Mouse (Mus musculus) hindbrain, embryonic 12.5 days (tissue): ENCODE data around the gene Kndc1. TPM values are rescaled to one million over a fixed set of nuclear protein-coding genes. Genes with fewer than 3 reads are reported as not detected.

Experiments
- ATAC-seq: fragments of 200-750 bp; cut with Nextera tagmentation; 2 replicates; pipeline ENCODE4 v1.8.0; 2017; ENCODE audit warnings: moderate TSS enrichment; ENCODE audit not compliant: low FRiP score
- H3K27ac ChIP-seq: fragments of 300-500 bp; sonication (generic); 2 replicates; pipeline ENCODE4 v1.5.1; 2016; ENCODE audit warnings: mild to moderate bottlenecking
- H3K27me3 ChIP-seq: fragments of 300-500 bp; sonication (generic); 2 replicates; pipeline ENCODE4 v1.6.1; 2016; ENCODE audit warnings: mild to moderate bottlenecking
- H3K36me3 ChIP-seq: fragments of 300-500 bp; sonication (generic); 2 replicates; pipeline ENCODE4 v1.6.1; 2016; ENCODE audit warnings: mild to moderate bottlenecking
- H3K4me1 ChIP-seq: fragments of 300-500 bp; sonication (generic); 2 replicates; pipeline ENCODE4 v1.6.1; 2016
- H3K4me2 ChIP-seq: fragments of 300-500 bp; sonication (generic); replicated peaks from 2 replicates; pipeline ENCODE4 v1.6.1; 2016; ENCODE audit warnings: mild to moderate bottlenecking
- H3K4me3 ChIP-seq: fragments of 300-500 bp; sonication (generic); 2 replicates; pipeline ENCODE4 v1.5.1; 2016; ENCODE audit warnings: mild to moderate bottlenecking
- H3K9ac ChIP-seq: fragments of 300-500 bp; sonication (generic); 2 replicates; pipeline ENCODE4 v1.6.1; 2016; ENCODE audit warnings: mild to moderate bottlenecking, moderate library complexity
- H3K9me3 ChIP-seq: fragments of 300-500 bp; sonication (generic); replicated peaks from 2 replicates; pipeline ENCODE4 v1.6.1; 2016; ENCODE audit warnings: mild to moderate bottlenecking
- WGBS: fragments of 180-500 bp; shearing (Covaris S2); methylation state at CpG from one replicate; pipeline ENCODE4 v1.1.7; 2016; 5-methylcytosine and 5-hydroxymethylcytosine counted together
- polyA plus RNA-seq: library from polyadenylated mRNA; unstranded; fragments of >200 nt; fragmentation: Nextera tagmentation; extraction: Ambion mirVana; gene quantifications from 2 replicates; pipeline ENCODE4 v1.2.1, GENCODE M21; 2016

Gene Kndc1
- polyA plus RNA-seq, 1 experiment from 2014 or later: 3.5 TPM

DNA sequence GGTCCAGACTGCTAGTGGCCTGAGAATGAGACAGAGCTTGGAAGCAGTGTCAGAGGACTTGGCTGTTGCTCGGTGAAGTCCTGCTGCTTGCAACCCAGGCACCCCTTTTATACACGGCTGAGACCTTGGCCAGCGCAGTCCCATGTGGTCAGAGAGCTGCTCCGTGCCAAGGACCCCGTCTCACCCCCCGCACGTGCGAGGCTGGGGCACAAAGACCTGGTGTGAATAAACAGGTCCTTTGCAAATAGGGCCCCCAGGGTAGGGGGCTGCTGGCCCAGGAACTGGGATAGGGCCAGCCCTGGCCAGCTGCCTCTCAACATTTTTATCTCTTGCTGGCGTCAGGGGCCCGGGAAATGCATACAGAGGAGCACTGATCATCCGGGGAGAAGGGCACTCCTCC is 63.5 kb downstream of the Kndc1 start:
- no peak for ATAC-seq
- H3K9me3 ChIP-seq: no peaks in the 10 kb centered on the region
- 34% methylated on average over 11 of the region's 11 CpGs for WGBS
- H3K27ac ChIP-seq: no peak overlapping the region
- H3K27me3 ChIP-seq: peaks cover 26% of the 10 kb centered on the region
- H3K4me3 ChIP-seq: no peak overlapping the region
- H3K4me1 ChIP-seq: 0 out of 2 replicates have a peak, but pooled peaks cover 3% of the 10 kb centered on the region
- no peak overlapping the region for H3K4me2 ChIP-seq
- no peak overlapping the region for H3K9ac ChIP-seq
- no peaks in the 10 kb centered on the region for H3K36me3 ChIP-seq

DNA sequence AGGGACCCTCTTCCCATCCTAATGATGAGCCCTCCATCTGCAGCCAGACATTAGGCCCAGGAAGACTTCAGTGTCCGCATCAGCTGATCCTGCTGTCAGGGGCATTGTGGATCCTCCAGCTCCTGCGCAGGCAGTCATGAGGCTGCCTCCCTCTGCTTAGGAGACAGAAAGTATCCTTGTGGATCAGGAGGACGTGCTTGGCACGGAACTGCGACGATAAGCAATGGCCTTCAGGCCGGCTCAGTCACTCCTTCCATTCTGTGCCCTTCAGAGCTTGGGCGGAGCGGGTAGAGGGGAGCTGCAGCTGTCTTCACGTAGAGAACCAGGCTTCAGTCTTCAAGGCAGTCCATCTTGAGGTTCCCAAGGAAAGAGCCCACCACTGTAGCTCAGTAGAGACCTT is 66.6 kb downstream of the Kndc1 start:
- 86% methylated on average over 10 of the region's 10 CpGs for WGBS
- Histone ChIP-seq H3K4me2 (no peak overlapping the region), H3K9ac (no peak overlapping the region), H3K9me3 (no peaks in the 10 kb centered on the region), H3K4me1 (0 out of 2 replicates have a peak, but pooled peaks cover 3% of the 10 kb centered on the region), H3K4me3 (no peak overlapping the region), H3K27ac (no peak overlapping the region), H3K36me3 (no peaks in the 10 kb centered on the region), H3K27me3 (peaks cover 11% of the 10 kb centered on the region)
- no peak for ATAC-seq

DNA sequence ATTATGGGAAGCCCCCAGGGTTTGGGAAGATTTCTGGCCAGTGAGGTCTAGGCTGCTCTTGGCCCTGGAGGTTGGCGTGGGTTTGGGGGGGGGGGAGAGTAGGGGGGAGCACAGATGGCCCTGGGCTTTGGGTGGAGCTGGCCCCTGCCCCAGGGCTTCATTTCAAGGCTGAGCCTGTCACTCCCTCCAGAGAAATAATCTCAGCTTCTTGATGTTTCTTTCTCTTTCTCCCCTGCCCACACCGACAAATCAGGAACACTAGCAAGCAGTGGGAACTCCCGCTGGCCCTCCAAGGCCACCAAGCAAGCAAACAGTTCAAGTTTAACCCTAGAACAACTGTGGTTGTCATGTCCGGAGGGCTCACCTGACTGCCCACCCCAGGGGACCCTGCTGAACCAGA is 69.3 kb downstream of the Kndc1 start:
- Histone ChIP-seq H3K9me3 (no peaks in the 10 kb centered on the region), H3K4me1 (no peaks in the 10 kb centered on the region), H3K4me3 (no peak overlapping the region), H3K27ac (no peak overlapping the region), H3K36me3 (no peaks in the 10 kb centered on the region), H3K27me3 (no peaks in the 10 kb centered on the region), H3K4me2 (no peak overlapping the region), H3K9ac (no peak overlapping the region)
- 70% methylated on average over 4 of the region's 4 CpGs for WGBS
- no peak for ATAC-seq

DNA sequence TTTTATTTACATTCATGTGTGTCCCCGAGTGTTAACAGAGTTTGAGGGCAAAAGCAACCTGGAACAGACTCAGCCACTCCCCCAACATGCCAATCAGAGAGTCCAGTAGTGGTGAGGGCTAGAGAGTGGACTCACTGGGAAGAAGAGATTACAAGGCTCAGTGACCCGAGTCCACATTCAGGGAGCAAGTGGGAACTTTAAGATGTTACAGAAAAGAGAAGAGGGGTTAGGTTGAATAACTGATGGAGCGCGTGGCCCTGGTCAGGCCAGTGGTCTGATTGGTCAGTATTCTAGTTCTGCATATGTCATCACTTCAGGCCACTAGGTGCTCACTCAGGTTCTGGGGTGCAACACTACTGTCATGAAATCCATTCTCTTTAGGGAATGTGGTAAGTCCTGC is 72.7 kb downstream of the Kndc1 start:
- WGBS: 14% methylated on average over 4 of the region's 4 CpGs
- H3K9me3 ChIP-seq: no peaks in the 10 kb centered on the region
- no peak overlapping the region for H3K27ac ChIP-seq
- H3K4me2 ChIP-seq: no peak overlapping the region
- H3K9ac ChIP-seq: no peak overlapping the region
- H3K36me3 ChIP-seq: no peaks in the 10 kb centered on the region
- H3K4me3 ChIP-seq: no peak overlapping the region
- no peak for ATAC-seq
- no peaks in the 10 kb centered on the region for H3K27me3 ChIP-seq
- no peaks in the 10 kb centered on the region for H3K4me1 ChIP-seq

DNA sequence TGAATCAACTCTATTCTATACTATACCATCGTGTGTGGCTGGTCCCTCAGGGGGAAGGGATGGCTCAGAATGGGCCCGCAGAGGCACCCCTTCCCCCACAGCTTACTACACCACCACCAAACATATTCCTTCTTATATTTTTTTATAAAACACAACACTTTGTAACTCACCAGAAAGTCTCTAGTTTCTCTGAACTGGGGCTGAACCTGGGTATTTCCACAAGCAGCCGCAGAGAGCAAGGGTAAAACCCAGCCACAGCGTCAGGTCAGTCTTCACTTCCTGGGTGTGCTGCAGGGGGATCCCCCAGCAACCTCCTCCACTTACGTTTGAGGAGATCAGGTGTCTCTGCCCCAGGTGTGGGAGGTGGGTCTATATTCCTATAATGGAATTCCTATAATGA is 73.9 kb downstream of the Kndc1 start:
- no peak overlapping the region for H3K4me2 ChIP-seq
- H3K27ac ChIP-seq: no peak overlapping the region
- no peaks in the 10 kb centered on the region for H3K27me3 ChIP-seq

DNA sequence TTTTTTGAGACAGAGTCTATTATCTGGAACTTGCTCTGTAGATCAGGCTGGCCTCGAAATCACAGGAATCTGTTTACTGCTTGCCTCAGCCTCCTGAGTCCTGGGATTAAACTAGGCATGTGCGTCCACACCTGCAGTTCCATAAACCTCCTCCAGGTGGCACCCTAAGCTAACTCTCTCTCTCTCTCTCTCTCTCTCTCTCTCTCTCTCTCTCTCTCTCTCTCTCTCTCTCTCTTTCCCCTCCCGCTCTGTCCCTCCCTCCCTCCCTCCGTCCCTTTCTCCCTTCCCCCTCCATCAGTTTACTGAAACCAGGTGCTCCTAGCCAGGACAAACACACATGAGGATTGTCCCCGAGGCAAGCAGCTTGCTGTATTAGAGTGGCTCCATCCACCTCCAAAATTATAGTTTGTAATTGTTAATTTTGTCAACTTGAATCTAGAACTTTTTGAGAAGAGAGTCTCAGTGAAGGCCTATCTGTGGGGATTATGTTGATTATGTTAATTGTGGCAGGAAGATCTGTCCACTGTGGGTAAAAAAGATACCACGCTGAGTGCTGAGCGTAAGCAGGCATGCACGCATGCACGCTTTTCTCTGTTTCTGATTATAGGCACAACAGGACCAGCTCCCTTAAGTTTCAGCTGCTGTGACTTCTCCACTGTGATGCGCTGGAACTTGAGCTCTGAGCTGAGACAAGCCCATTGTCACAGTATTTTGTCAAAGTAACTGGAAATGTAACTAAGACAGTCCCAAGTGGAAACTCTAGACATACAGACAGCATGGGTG is 75.0 kb downstream of the Kndc1 start:
- H3K4me1 ChIP-seq: no peaks in the 10 kb centered on the region
- H3K4me2 ChIP-seq: no peak overlapping the region
- no peak for ATAC-seq
- no peaks in the 10 kb centered on the region for H3K9me3 ChIP-seq
- H3K36me3 ChIP-seq: no peaks in the 10 kb centered on the region
- H3K9ac ChIP-seq: no peak overlapping the region
- no peaks in the 10 kb centered on the region for H3K27me3 ChIP-seq
- H3K4me3 ChIP-seq: no peak overlapping the region
- no peak overlapping the region for H3K27ac ChIP-seq
- 36% methylated on average over 9 of the region's 10 CpGs for WGBS

More for the DNA sequence above, 73.9 kb downstream of the Kndc1 start:
- Histone ChIP-seq H3K36me3 (no peaks in the 10 kb centered on the region), H3K9ac (no peak overlapping the region), H3K4me3 (no peak overlapping the region), H3K9me3 (no peaks in the 10 kb centered on the region), H3K4me1 (no peaks in the 10 kb centered on the region)
- WGBS: 46% methylated on average over 5 of the region's 5 CpGs
- ATAC-seq: no peak

DNA sequence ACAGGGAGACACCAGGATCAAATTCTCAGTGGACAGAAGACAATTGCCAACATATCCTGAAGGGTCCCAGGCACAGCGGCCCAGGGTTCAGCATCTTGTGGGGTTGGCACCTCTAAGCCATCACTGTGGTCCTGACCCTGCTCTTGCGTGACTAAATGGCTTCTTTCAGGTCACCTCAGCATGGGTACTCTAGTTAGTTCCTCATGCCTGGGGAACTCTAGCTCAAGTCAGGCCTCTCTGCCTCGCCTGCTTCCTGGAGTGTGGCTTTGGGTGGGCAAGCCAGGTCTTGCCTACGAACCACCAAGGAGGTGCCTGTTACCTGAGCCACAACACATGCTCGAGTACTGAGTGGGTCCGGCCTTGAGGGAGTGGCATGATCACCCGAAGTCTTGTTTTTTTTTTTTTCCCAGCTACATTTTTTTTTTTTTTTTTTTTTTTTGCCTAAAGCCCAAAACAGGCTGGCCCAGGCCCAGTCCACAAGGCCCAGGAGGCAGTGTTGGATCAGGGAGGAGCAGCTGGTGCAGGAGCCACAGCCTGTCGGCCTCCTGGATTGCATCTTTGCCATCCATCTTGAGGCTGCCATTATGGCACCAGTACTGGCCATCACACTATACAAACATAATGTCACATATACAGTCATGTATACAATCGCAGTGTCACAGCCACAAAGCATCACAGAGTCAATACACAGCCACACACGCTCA is 75.9 kb downstream of the Kndc1 start:
- 83% methylated on average over 10 of the region's 10 CpGs for WGBS
- H3K4me2 ChIP-seq: no peak overlapping the region

DNA sequence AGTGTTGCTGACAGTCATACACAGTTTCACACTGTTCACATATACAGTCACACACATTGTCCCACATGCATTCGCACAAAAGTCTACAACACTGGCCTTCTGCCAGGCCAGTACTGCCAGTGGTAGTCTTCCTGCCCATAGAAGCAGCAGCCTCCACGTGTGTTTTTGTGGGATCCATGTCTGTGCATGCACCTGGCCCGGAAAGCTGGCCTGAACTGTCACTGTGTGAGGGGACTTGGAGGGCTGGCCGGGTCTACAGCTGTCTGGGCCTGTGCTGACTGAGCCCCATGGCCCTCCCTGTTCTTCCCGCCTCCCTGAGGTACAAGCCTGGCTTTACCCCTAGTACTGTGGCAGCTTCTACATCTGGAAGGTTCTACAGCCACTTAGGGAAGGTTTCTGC is 76.5 kb downstream of the Kndc1 start:
- WGBS: 78% methylated on average over 5 of the region's 5 CpGs
- ATAC-seq: no peak
- no peaks in the 10 kb centered on the region for H3K27me3 ChIP-seq

More for the DNA sequence above, 75.9 kb downstream of the Kndc1 start:
- Histone ChIP-seq H3K27ac (no peak overlapping the region), H3K36me3 (no peaks in the 10 kb centered on the region), H3K9ac (no peak overlapping the region), H3K4me1 (no peaks in the 10 kb centered on the region), H3K27me3 (no peaks in the 10 kb centered on the region), H3K4me3 (no peak overlapping the region), H3K9me3 (no peaks in the 10 kb centered on the region)
- ATAC-seq: no peak

DNA sequence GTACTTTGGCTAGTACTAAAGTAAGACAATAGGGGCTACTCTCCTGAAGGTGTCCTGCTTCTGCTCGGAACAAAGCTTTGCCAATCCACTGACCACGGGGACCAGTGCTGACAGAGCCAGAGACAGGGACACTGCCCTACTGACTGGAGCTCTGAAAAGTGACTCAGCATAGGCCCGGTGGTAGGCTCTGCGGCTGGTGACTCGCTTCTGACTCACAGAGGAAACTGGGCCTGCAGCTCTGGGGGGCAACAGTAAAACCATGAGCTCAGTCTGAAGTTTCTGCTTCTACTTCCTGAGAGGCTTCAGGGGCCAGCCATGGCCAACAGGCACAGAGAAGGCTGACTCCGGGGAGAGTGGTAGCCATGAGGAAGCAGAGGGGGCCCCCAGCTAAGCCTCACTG is 76.9 kb downstream of the Kndc1 start:
- no peaks in the 10 kb centered on the region for H3K4me1 ChIP-seq
- H3K9me3 ChIP-seq: no peaks in the 10 kb centered on the region
- no peak overlapping the region for H3K4me3 ChIP-seq
- no peaks in the 10 kb centered on the region; the same call in 1 of the 2 replicates for H3K27me3 ChIP-seq
- whole genome bisulfite sequencing: 66% methylated on average over 6 of the region's 6 CpGs
- H3K9ac ChIP-seq: no peak overlapping the region
- no peak overlapping the region for H3K27ac ChIP-seq
- H3K36me3 ChIP-seq: no peaks in the 10 kb centered on the region
- H3K4me2 ChIP-seq: no peak overlapping the region
- ATAC-seq: no peak

More for the DNA sequence above, 76.5 kb downstream of the Kndc1 start:
- Histone ChIP-seq H3K9ac (no peak overlapping the region), H3K4me3 (no peak overlapping the region), H3K4me1 (no peaks in the 10 kb centered on the region), H3K4me2 (no peak overlapping the region), H3K36me3 (no peaks in the 10 kb centered on the region), H3K9me3 (no peaks in the 10 kb centered on the region), H3K27ac (no peak overlapping the region)

DNA sequence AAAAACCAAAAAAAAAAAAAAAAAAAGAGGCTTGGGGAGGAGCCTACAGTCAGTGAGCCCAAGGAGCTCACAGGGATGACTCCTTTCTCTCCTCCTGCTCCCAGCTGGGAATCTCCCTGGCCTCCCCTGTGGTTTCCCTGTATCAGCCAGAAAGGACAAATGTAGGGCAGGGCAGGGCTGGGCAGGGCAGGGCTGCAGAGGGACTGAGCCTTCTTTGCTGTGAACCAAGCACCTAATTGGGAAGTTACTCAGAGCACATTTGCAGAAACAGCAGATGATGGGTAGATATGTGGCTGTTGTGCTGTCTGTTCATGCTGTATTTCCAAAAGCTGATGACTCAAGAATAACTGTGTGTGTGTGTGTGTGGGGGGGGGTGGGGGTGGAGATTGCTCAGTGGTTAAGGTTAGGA is 78.4 kb downstream of the Kndc1 start:
- no peak for ATAC-seq
- H3K27ac ChIP-seq: no peak overlapping the region

DNA sequence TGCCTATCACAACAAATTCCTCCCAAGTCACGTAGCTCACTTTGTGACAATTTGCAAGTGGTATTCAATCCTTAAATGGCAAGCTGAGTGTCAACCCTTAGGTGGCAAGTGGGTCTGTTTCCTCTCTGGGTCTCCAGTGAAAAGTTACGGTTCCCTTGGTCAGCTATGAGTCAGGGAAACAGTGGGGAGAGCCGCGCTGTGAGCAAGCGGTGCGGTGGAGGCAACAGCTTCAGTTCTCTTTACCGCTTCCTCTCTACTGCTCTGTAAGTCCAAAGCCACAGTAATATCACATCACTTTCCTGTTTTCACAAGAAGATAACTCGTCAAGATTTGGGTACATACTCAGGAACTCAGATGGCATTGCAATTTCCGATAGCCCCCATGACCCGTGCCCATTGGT is 79.8 kb downstream of the Kndc1 start:
- Histone ChIP-seq H3K36me3 (no peaks in the 10 kb centered on the region), H3K9me3 (no peaks in the 10 kb centered on the region), H3K9ac (no peak overlapping the region), H3K4me3 (no peak overlapping the region), H3K4me1 (peaks cover 12% of the 10 kb centered on the region), H3K4me2 (no peak overlapping the region), H3K27ac (no peak overlapping the region), H3K27me3 (no peaks in the 10 kb centered on the region; the same call in 1 of the 2 replicates)
- ATAC-seq: no peak
- WGBS: 88% methylated on average over 10 of the region's 10 CpGs

More for the DNA sequence above, 78.4 kb downstream of the Kndc1 start:
- Histone ChIP-seq H3K9me3 (no peaks in the 10 kb centered on the region), H3K27me3 (no peaks in the 10 kb centered on the region; the same call in 1 of the 2 replicates), H3K36me3 (no peaks in the 10 kb centered on the region), H3K4me2 (no peak overlapping the region), H3K9ac (no peak overlapping the region), H3K4me3 (no peak overlapping the region), H3K4me1 (peaks cover 2% of the 10 kb centered on the region)

DNA sequence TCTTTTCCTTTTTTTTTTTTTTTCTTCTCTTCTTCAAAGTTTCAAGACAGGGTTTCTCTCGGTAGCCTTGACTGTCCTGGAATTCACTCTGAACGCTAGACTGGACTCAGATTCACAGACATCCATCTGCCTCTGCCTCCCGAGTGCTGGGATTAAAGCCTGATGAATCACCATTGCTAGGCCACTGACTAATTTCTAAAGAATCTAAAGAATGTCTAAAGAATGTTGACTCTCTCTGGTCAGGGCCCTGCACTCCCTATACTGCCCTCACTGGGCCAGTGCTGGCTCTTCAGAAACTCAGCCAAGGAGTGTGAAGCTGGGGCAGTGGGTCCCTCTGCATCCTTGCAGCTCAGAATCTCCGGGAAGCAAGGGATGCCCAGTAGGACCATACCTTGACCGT is 81.0 kb downstream of the Kndc1 start:
- Histone ChIP-seq H3K27me3 (no peaks in the 10 kb centered on the region; the same call in 1 of the 2 replicates), H3K27ac (no peak overlapping the region), H3K9ac (no peak overlapping the region), H3K4me2 (no peak overlapping the region), H3K4me1 (peaks cover 13% of the 10 kb centered on the region), H3K4me3 (no peak overlapping the region), H3K9me3 (no peaks in the 10 kb centered on the region), H3K36me3 (no peaks in the 10 kb centered on the region)
- ATAC-seq: no peak
- WGBS: 58% methylated on average over 5 of the region's 5 CpGs
